Mouse (Mus musculus) embryonic fibroblast, embryonic 13.5 days (primary cell): Measurements from ENCODE around the gene Rnf13.
"Not testable (repeated sequence)": the region's sequence is repeated elsewhere in the genome, so short reads cannot be mapped to it uniquely, and the experiment has no call there.

ENCODE experiments used
- CTCF ChIP-seq: IDR thresholded peaks from 2 replicates; pipeline ENCODE4 v1.5.1; 2011; ENCODE audit warnings: mild to moderate bottlenecking, control low read depth, low read length, moderate library complexity, borderline replicate concordance; ENCODE audit not compliant: insufficient read depth
- POLR2A ChIP-seq: IDR thresholded peaks from 2 replicates; pipeline ENCODE4 v1.6.1; 2011; ENCODE audit warnings: low read depth, mild to moderate bottlenecking, control low read depth, low read length, moderate library complexity

- not testable (repeated sequence) for TF ChIP-seq POLR2A, CTCF
Measured at GRCm38 (mm10) chr3:57795071-57795470, 59.2 kb downstream of the Rnf13 start.
